Mouse (Mus musculus) gastrocnemius, adult 8-10 months (tissue): ENCODE measurements around the gene Kansl2. TPM values are rescaled to one million over a fixed set of nuclear protein-coding genes. Genes with fewer than 3 reads are reported as not detected.
"Not testable (repeated sequence)": the region's sequence is repeated elsewhere in the genome, so short reads cannot be mapped to it uniquely, and the experiment has no call there.

Experiments
- DNase-seq, 2 experiments: peaks; one replicate each; pipeline ENCODE4 v3.0.0; 2022; ENCODE audit warnings: low spot score in 2 of 2
- total RNA-seq, 4 experiments: library from RNA; stranded (reverse); gene quantifications; 2 replicates each; pipeline ENCODE4 v1.2.4; 2022

Kansl2 gene
- total RNA-seq, 4 experiments from 2014 or later = 65.5 to 72.7 (median 69.8) TPM

DNA sequence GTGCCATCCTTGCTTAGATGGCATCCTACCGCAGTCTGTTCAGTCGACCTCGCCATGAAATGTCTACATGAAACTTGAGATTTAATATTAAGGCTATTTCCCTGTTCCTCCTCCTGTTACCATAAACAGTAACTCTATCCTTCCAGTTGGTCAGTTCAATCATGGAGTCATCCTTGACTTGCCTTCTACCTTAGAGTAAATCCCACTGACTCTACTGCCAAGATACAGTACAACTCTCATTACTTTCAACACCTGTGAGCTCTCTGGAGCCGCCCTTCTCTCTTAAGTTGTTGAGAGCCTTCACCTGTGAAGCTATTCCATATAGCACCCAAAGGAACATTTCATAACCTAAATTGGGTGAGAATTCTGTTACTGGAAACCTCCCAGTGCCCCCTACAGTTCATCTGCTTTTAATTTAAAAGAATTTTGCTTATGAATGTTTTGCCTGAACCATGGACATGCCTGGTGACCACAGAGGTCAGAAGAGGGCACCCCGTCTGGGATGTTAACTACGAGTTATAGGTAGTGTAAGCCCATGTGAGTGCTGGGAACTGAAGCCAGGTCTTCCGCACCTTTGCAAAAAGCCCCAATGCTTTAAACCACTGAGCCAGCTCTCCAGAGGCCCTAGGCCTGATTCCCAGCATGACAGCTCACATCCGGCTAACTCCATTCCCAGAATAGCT, 2.9 kb upstream of the Kansl2 start:
- DNase-seq = no peak

DNA sequence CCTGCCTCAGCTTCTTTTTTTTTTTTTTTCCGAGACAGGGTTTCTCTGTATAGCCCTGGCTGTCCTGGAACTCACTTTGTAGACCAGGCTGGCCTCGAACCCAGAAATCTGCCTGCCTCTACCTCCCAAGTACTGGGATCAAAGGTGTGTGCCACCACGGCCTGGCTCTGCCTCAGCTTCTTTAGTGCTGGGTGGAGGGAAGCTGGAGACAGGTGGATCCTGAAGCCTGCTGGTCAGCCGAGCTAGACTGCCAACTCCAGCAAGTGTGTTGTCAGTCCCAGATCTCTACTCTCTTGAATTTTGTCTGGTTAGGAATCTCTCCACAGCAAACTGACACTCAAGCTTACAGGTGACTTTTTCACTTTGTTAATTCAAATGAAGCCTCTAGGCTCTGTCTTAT, 1.9 kb upstream of the Kansl2 start:
- no peak for DNase-seq

GRCm38 (mm10) chr15:98533035-98533531, 981 bp downstream of the Kansl2 start:
- DNase-seq = no peak

DNA sequence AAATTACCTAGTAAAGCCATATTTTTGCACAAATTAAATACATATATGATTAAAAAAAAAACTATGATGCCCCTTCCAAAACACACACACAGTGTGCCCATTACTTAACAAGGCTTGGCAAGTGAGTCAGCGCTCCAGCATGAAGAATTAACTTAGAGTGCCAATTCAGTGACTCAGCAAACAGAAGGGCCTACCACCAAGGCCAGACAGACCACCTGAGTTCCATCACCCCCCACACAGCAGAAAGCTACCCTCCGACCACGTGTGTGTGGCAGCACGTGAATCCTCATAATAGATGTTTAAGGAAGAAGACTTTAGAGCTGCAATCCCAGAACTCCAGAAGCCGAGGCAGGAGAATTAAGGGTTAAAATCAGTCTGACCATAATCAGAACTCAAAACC, 1.8 kb downstream of the Kansl2 start:
- DNase-seq = no peak

- no peak for DNase-seq
Observed at GRCm38 (mm10) chr15:98528066-98528563, 5.9 kb downstream of the Kansl2 start.

GRCm38 (mm10) chr15:98527056-98527771, 6.8 kb downstream of the Kansl2 start:
- no peak for DNase-seq

- DNase-seq = no peak
Observed at GRCm38 (mm10) chr15:98526057-98526456, 8.0 kb downstream of the Kansl2 start.

DNA sequence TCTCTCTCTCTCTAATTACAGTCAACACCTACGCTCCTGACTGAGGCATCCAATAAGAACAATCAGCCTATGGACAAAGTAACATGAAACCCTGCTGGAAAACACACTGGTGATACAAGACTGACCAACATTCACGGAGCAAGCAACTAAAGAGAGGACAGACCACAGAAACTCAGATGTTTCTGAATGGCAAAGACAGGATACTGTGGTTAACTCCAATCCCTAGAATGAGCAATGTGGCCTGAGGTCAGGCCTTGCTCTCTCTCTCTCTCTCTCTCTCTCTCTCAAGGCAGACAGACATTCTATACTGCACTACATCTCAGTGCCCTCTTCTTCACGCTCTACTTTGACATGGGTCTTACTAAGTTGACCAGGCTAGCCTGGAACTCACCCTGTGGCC, 12.8 kb downstream of the Kansl2 start:
- no peak for DNase-seq

GRCm38 (mm10) chr15:98517380-98518355, 16.4 kb downstream of the Kansl2 start:
- DNase-seq = peak in 1 of 2 experiments; percentile 36

GRCm38 (mm10) chr15:98514845-98515244, 19.2 kb downstream of the Kansl2 start:
- DNase-seq = not testable (repeated sequence)

DNA sequence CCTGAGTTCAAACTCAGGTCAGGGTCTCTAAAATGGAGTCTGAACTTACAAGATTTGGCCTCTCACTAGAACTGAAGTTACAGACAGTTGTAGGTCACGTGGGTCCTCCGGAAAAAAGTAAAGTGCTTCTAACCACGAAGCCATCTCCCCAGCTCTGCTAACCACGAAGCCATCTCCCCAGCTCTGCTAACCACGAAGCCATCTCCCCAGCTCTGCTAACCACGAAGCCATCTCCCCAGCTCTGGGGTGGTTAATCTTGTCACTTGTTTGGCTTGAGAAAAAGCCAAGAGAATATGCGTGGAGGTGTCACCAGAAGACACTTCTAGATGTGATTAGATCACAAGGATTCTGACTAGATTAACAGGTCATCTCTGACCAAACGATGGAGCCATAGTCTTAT, 19.9 kb downstream of the Kansl2 start:
- DNase-seq = no peak

- DNase-seq = not testable (repeated sequence)
Observed at GRCm38 (mm10) chr15:98513676-98514075, 20.4 kb downstream of the Kansl2 start.

GRCm38 (mm10) chr15:98512799-98513321, 21.2 kb downstream of the Kansl2 start:
- peak in 1 of 2 experiments; percentile 25 for DNase-seq

GRCm38 (mm10) chr15:98512232-98512631, 21.8 kb downstream of the Kansl2 start:
- no peak for DNase-seq

- no peak for DNase-seq
Observed at GRCm38 (mm10) chr15:98511386-98511928, 22.6 kb downstream of the Kansl2 start.

- DNase-seq = peak; percentile 52 to 58
Observed at GRCm38 (mm10) chr15:98510438-98511385, 23.4 kb downstream of the Kansl2 start.

DNA sequence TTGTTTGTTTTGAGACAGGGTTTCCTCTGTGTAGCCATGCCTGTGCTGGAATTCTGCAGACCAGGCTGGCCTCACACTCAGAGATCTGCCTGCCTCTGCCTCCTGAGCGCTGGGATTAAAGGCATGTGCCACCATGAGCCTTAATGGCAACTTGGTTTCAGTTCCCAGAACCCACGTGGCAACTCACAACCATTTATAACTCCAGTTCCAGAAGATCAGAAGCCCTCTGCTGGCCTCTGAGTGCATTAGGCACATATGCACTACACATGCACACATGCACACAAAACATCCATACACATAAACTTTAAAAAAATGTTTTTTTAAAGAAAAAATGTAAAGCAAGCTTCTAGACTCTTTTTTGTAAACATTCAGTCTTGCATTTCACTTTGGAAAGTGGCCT, 24.7 kb downstream of the Kansl2 start:
- DNase-seq = no peak

DNA sequence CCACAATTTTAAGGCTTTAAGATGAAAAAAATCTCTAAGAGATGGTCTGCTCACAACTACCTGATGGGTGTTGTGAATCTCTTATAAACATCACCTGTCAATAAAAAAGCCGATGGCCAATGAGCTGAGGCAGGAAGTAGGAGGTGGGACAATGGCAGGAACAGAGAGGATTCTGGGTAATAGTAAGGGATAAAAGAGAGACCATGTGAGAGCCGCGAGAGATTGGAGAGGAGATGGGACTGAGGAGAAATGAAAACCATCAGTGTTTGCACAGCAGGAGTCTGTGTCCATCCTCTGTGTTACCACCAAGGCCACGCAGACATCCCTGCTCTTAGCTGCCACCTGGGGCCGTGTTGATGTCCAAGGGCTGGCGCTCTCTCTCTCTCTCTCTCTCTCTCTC, 26.7 kb downstream of the Kansl2 start:
- no peak for DNase-seq

DNA sequence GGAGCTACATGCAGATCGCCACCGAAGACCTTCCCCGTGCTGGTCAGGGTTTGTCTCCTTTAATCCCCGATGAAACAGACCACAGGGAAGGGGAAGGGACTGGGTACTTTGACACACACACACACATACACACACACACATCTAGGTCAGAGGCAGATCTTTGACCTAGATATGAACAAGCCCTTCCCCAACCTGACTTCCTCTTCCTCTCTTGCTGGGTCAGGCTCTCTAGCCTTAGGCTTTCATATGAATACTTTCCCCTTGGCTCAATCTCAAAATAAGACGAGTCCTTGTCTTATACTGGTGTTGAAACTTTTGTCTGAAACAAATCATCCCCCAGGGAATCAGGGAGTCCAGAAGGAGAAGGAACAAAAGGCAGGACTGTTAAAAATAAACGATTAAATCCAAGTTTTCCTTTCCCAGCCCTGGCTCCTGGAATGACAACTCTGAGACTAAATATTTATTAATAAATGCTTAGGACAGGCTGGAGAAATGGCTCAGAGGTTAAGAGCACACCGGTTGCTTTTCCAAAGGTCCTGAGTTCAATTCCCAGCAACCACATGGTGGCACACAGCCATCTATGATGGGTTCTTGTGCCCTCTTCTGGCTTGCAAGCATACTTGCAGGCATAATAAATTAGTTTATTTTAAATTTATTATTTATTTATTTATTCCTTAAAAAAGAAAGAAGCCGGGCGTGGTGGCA, 27.7 kb downstream of the Kansl2 start:
- DNase-seq = no peak
